Mouse (Mus musculus): ENCODE results near the gene Uchl4.

The Uchl4 gene

DNA sequence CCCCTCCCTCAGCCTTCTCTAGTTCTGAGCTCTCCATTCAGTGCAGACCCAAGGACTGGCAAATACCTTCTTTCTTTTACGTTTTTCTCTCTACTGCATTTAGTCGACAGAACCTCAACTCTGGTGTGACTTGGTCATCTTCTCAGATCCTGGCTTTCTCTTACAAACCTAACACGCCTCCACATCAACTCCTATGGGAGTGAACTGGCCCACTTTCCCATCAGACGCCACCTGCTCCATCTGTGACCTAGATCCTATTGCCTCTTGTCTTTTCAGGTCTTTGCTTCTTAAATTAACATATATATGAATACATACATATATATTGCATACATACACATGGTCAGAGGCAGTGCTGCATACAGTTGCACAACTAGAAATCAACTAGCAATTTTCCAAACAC, 38.8 kb downstream of the Uchl4 start:
- in situ Hi-C loops (cut with MboI, MseI): no loop called here

DNA sequence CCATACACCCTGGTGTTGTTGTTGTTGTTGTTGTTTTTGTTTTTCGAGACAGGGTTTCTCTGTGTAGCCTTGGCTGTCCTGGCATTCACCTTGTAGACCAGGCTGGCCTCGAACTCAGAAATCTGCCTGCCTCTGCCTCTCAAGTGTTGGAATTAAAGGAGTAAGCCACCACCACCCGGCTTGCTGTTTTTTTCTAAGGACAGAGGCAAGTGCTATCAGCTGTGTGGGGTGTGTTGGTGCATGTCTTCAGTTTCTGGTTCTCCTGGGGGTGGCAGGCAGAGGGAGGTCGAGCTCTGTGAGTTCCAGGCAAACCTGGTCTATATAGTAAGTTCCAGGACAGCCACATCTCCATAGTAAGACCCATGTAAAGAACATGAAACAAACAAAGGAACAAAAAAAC, 39.3 kb downstream of the Uchl4 start:
- in situ Hi-C loops (cut with MboI, MseI): no loop called here

DNA sequence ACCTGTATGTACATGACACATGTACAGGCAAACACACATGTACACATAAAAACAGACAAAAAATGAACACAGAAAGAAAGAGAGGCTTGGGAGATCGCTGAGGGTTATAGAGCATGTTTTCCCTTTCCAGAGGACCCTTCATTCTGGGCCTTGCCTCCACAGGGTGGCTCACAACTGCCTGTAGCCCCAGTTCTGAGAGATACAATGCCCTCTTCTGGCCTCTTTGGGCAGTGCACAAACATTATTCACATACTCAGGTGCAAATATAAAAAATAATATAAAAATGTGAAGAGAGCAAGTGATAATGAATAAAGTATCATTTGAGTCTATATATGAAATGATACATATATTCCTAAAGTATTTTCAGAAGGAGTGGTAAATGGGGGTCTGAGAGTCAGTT, 39.9 kb downstream of the Uchl4 start:
- in situ Hi-C loops (cut with MboI, MseI): no loop called here

- in situ Hi-C loops (cut with MboI, MseI): no loop called here
Observed at GRCm38 (mm10) chr9:64277706-64278105, 42.7 kb downstream of the Uchl4 start.

DNA sequence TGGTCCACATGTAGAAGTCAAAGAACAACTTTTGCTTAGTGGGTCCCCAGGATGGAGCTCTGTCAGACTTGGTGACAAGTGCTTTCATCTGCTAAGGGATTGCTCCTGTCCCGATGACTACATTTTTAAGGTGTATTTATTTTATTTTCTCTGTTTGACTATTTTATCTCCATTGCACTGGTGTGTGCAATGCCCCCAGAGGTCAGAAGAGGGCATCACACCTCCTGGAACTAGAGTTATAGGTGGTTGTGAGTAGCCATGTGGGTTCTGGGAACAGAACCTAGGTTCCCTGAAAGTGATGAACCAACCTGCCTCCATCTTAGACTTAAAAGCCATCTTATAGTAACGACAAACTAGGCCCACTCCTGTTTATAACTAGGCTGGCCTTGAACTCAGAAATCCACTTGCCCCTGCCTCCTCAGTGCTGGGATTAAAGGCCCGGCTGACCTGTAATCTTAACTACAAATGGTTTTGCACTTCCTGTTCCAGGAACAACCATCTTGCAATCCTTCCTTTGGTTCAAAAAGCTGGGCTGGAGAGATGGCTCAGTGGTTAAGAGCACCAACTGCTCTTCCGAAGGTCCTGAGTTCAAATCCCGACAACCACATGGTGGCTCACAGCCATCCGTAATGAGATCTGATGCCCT, 43.8 kb downstream of the Uchl4 start:
- in situ Hi-C loops (cut with MboI, MseI): no loop called here

DNA sequence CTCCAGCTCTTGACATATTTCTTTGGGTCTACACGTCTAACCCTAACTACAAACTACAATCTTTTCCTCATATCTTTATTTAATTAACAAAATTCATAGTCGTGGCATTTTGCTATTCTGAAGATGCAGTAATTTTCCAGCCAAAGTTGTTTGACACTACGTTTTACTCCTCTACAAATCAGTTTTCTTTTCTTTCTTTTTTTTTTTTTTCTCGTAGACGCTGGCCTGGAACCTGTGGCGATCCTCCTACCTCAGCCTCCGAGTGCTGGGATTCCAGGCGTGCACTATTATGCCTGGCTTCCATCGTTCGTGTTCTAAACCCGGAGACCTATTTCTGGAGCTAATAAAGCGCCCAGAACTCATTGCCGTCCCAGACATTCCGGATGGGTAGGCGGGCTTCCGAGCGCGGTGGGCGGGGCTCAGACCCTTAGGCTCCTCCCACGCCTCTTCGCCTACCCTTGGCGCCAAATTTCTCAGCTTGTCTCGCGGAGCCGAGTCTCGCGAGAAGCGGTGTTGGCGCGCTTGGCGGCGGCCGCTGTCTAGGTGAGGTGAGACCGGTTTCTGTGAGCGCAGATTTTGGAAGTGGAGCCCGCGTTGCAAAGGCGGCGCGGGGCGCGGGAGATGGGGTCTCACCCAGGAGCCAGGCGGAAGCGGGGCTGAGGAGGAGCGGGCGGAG, 46.2 kb downstream of the Uchl4 start, which contains the start of gene Tipin:
Gene Tipin (plus strand): TSS at position 477 of the 676 bp plus-strand sequence.
- in situ Hi-C loops (cut with MboI, MseI): loop anchor here (5.0 kb wide), 1 partner anchor 109 kb away; the partner anchor contains the start of genes Rpl4 and Zwilch

DNA sequence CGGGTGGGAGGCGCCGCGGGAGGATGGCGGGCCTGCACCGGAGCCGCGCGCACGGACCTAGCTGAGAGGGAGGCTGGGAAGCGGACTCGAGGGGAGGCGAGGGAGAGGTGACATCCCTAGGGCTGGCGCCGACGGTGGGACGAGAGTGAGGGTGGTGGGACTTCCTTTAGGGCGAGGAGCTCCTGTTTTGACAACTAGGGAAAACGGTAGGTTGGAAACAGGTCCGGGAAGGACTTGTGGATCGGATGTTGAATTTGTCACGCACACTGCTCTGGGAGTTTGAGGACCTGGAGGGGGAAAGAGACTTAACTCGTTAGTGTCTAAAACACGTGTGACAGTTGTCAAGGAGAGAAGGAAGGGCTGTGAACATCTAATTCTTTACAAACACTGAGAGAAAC, 46.8 kb downstream of the Uchl4 start:
- in situ Hi-C loops (cut with MboI, MseI): loop anchor here (5.0 kb wide), 1 partner anchor 109 kb away; the partner anchor contains the start of genes Rpl4 and Zwilch

GRCm38 (mm10) chr9:64282404-64282987, 47.5 kb downstream of the Uchl4 start:
- in situ Hi-C loops (cut with MboI, MseI): loop anchor here (5.0 kb wide), 1 partner anchor 110 kb away; the partner anchor contains the start of genes Rpl4 and Zwilch
